Mouse (Mus musculus): ENCODE data around the gene Ftsj1.

DNA sequence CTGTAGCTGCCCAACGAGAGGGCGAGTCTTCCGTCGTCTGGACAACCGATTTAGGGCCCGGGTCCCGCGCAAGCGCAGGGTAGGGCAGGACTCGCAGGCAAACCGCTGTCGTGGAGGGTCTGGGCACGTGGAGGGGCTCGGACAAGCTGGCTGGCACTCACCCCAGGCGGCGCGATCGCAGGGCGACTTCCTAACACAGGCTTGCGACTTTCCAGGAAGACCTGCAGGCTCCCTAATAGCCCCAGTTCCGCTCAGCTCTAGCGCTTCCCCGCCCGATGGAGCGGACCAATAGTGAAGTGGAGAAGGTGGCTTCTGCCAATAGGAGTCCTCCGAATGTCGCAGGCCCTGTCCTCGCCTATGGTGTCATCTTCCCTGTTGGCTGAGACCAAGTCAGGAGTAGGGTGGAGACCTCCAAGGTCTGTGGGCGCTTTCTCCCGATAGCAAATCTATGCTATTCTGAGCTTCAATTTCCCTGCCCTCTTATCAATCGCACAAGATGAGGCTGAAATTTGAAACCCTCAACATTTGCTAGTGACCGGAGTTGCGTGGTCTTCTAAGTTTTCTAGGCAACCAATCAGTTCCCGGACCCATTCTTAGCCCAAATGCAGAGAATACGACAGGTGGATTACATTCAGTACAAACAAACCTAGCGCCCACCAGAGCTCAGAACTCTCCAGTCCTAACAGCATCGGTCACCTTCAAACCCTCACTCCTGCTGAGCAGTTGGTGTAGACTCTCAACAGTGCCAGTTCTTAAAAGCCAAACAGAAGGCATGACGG lies 59.4 kb downstream of the Ftsj1 start:
- TF ChIP-seq CTCF (IDR thresholded peaks at IDR 0.05; ENCODE audit: extremely low read depth, insufficient read depth, low read length) (no peak), POLR2A (IDR thresholded peaks at IDR 0.05; ENCODE audit: extremely low read depth, insufficient read depth, low read length) (peak; percentile 67)

All from cortical plate, adult 2 months (tissue).